Mouse (Mus musculus) hematopoietic stem cell, adult 5-6 weeks (primary cell): Measurements from ENCODE around the gene Gabrg3. TPM values are rescaled to one million over a fixed set of nuclear protein-coding genes. Genes with fewer than 3 reads are reported as not detected.

Experiments used
- ATAC-seq, 2 experiments: fragments of 125-278 bp in 1 of 2; replicated peaks in 1 of 2; 2 replicates each; pipeline ENCODE4 v1.8.0; 2016 to 2017; ENCODE audit warnings: inconsistent platforms in 2 of 2, mild to moderate bottlenecking in 2 of 2, moderate number of reproducible peaks in 2 of 2, low read depth in 1 of 2, moderate TSS enrichment in 1 of 2; ENCODE audit not compliant: low FRiP score in 2 of 2, poor library complexity in 2 of 2, severe bottlenecking in 2 of 2, insufficient read depth in 1 of 2, low TSS enrichment in 1 of 2
- total RNA-seq: library from RNA; stranded (forward); fragments of 172-1452, 232-1000 nt; gene quantifications from 2 replicates; pipeline ENCODE4 v1.2.3, GENCODE M21; 2017

Gabrg3 gene
- total RNA-seq: not detected in 2 replicates

- no peak for ATAC-seq
These were observed at the start of gene Gabrg3 for GRCm38 (mm10) chr7:57386517-57387340. Gabrg3 (minus strand) TSS chr7:57387188.

GRCm38 (mm10) chr7:57422675-57423074 lies 35.7 kb upstream of the Gabrg3 start:
- no peak for ATAC-seq

DNA sequence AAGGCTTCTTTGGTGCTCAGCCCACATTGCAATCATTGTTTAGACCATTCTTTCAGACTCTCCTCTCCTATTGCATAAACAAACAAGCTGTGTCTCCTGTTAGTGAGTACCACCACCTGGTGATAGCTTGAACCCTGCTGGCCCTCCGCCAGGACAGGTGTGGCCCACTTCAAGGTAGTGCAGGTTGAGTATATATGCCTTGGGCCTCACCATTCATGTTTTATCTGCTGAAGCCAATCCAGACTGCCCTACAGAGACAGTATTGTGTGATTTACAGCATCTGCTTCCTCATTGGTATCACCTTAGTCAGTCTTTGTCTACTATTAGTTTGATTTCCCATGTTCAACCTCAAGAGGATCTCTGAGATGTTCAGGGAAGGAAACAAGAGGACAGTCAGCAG lies 34.1 kb upstream of the Gabrg3 start:
- no peak for ATAC-seq

- ATAC-seq: no peak
These were observed 32.4 kb upstream of the Gabrg3 start, which contains the start of gene Gabrb3 for GRCm38 (mm10) chr7:57419392-57419791. Gabrb3 (plus strand) TSS chr7:57419692.

DNA sequence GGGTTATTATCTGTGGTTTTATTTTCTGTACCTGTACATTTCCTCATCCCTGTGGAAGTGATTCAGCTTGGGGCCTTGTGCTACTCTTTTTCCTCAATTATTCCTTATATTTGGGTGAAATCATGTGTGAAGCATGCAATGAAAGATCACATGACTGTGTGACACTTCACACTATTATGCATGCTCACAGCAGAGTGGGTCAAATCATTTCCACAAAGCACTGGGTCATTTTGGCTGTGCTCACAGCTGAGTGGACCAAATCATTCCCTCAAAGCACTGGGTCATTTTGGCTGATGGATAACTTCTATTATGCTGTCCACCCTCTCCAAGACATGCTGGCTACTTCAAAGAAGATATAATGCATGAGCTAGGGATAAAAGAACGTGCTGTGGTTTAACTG lies 25.9 kb upstream of the Gabrg3 start:
- ATAC-seq: no peak

- no peak for ATAC-seq
These were observed 24.2 kb upstream of the Gabrg3 start for GRCm38 (mm10) chr7:57411163-57411562.

DNA sequence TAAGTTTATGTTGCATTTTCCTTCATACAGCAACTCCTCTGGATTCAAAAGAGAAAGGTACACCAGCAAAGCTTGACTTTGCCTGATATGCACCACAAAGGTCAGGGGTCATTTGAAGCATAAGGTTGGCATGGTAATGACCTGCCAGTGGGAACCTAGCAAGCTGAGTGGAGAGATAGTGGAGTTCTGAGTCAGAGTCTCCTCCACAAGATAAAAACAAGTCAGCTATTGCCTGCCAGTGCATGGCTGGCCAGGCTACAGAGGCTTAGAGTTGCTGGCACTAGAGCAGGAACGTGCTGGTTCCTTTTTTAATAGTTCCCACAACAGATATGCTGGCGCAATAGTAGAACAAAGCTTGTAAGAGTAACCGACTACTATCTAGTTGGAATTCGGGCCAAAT lies 6.6 kb upstream of the Gabrg3 start:
- ATAC-seq: no peak

DNA sequence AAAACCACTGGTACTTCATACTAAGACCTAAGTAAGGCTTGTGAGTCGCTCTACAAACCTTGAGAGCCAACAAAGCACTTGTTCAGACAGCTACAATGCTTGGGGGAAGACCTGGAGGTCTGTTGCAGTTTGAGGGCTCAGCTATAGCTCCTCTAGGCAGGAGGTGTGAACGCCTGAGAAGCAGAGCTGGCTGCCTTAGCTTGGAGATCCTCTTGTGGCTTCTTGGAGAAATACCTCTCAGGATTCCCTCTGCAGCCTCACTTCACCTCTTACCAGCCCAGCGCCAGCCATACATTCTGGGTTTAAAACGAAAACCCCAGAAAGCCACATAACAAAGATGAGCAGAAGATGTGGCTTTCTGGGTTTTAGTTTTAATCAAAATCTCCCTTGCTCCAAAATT lies 3.1 kb upstream of the Gabrg3 start:
- ATAC-seq: no peak

DNA sequence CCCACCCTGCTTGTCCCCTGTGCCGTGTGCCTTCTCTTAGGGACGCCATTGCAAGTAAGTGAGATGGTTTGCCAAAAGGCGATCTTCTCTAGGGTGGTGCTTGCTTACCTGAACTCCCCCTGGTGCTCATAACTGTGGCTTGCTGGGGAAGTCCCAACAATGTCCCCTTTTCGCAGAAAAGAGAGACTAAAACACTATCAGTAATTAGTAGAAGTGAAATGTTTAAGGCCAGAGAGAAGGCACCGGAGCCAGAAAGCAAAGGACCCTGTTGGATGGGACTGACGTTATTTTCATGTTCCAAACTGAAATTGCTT lies 310 bp upstream of the Gabrg3 start:
- ATAC-seq: no peak

DNA sequence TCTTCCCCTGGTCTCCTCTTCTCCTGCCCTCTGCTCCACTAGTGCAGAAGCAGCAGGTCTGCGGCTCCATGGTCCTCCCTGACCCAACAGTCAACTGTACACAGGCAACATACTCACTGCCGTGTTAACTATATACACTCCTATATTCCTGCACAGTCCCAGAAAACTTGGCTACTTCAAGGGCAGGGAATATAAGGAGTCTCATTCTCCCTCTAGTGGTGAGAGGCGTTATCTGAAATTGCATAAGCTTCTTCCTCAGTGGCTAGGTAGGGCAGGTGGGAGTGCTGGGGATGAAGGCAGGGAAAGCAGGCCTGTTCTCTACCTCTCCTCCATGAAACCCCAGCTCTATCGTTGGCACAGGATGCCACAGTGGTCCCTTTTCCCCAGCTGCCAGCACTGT lies 2.9 kb downstream of the Gabrg3 start:
- no peak for ATAC-seq

- ATAC-seq: no peak
These were observed 21.0 kb downstream of the Gabrg3 start for GRCm38 (mm10) chr7:57366013-57366390.

- no peak for ATAC-seq
These were observed 21.6 kb downstream of the Gabrg3 start for GRCm38 (mm10) chr7:57365134-57366012.

- ATAC-seq: no peak
These were observed 23.2 kb downstream of the Gabrg3 start for GRCm38 (mm10) chr7:57363812-57364211.

DNA sequence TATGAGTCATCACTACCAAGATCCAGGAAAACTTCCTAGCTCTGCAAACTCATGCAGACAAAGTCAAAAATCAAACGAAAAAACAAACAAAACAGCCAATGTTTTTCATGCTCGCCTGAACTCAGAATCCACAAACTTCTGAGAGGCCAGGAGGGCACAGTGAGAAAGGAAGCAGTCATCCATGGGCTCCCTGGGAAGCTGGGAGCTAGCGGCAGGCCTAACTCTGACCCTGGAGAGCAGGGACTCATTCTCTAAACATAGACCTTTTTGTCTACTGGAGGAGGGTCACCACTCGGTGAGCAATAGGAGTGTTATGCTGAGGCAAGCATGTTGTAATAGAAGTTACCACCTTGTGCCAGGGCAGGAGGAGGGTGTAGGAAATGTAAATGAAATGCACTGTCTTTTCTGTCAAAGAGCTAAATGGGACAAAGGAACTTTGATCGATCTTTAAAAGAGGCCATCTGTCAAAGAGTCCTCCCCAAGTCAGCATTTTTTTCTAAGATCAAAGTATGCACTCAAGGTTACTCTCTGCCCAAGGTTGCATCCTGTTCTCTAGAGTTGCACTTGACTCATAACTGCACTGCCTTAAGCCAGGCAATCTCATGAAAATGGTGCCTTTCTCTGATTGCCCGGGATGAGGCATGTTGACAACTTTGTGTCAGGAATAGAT lies 29.0 kb downstream of the Gabrg3 start:
- ATAC-seq: no peak

DNA sequence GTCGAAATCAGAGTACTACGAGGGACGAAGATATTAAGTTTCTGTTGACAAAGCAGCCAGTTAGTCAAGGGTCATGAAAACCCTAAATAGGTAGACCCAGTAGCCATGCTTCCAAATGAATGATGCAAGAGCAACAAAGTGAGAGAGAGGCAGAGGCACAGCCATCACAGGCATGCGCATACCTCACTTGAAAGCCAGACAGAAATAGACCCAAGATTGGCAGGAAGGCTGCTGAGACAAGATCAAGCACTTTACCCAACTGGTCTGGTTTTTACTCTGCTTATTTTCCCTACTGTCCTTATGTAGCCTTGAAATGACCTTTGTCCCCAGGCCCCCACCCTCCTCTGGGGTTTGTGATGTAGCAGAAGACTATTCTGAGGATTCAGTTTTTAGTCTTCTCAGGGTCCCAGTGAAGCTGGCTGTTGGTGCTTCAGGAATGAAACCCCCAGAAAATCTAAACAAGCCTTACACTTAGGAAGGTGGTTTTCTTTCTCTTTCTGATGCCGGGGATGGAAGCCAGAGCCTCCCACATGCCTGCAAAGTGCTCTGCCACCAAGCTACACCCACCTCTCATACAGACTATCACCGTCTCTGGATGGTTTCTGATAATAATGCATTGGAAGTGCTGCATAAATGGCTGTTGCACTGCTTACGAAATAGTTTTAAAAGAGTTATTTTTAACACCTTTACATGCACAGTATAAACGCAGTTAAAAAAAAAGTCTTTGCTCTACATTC lies 30.3 kb downstream of the Gabrg3 start:
- ATAC-seq: no peak

GRCm38 (mm10) chr7:57348774-57349173 lies 38.2 kb downstream of the Gabrg3 start:
- no peak for ATAC-seq

DNA sequence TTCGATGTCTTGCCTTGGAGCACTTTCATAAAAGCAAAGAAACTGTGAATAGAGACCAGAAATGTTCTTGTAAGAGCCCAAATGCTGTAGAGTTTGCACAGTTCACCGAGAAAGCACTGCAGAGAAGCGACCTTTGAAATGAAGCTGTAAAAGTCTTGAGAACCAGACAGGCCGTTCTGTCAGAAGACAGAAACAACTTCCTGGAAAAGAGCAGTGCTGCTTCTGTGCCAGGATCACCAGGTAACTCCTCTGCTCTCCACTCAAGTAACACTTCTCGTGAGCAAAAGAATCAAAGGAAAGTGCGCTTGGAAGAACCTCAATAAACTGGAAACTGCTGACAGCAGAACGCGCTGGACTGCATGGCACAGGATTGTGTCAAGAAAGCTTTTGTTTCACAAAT lies 45.1 kb downstream of the Gabrg3 start:
- no peak for ATAC-seq
